Mouse (Mus musculus): ENCODE data around the gene Aloxe3. TPM values are rescaled to one million over a fixed set of nuclear protein-coding genes. Genes with fewer than 3 reads are reported as not detected.

Aloxe3 gene
- total and polyA plus RNA-seq, 3 experiments: 0.13 to 0.23 TPM; not detected in 1

DNA sequence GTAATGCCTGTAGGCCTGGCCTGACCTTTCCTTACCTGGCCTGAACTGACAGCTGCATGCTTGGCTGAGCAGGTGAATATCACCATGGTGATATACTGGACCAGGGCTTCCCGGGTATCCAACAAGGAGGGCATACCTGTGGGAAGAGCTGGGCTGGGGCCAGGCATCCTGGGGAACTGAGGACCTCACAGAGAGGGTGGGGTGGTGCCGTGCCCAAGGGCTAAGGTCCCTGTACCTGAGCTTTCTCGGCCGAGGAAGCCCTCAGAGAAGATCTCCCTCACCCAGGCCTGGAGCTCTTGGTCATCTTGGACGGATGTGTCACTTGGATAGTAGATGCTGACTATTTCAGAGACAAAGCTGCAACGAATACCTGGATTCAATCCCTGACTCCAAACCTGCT lies 60.2 kb downstream of the Aloxe3 start:
- no peak for TF ChIP-seq E2F4 (IDR thresholded peaks at IDR 0.05; ENCODE audit: insufficient replicate concordance, low read depth, low read length)
- no peak for TF ChIP-seq POLR2AphosphoS2 (IDR thresholded peaks at IDR 0.05; ENCODE audit: low read depth, low read length)
- no peak for TF ChIP-seq CTCF (conservative IDR thresholded peaks at IDR 0.05 in 1 of 2, IDR thresholded peaks at IDR 0.05 in 1 of 2; ENCODE audit: low read depth in 2 of 2, low read length in 2 of 2)
- TF ChIP-seq SIN3A (IDR thresholded peaks at IDR 0.05; ENCODE audit: low read length): no peak
- TF ChIP-seq BHLHE40 (IDR thresholded peaks at IDR 0.05; ENCODE audit: low read depth, low read length): no peak
- no peak for TF ChIP-seq JUN (IDR thresholded peaks at IDR 0.05; ENCODE audit: insufficient read depth, low read depth, low read length)
- TF ChIP-seq IRF4 (IDR thresholded peaks at IDR 0.05; ENCODE audit: low read depth, low read length): no peak
- TF ChIP-seq ZC3H11A (IDR thresholded peaks at IDR 0.05; ENCODE audit: low read depth, low read length): no peak
- no peak for TF ChIP-seq ZNF384 (IDR thresholded peaks at IDR 0.05; ENCODE audit: low read depth, low read length)
- TF ChIP-seq HCFC1 (IDR thresholded peaks at IDR 0.05; ENCODE audit: low read depth, low read length): no peak
- no peak for TF ChIP-seq MXI1 (IDR thresholded peaks at IDR 0.05; ENCODE audit: low read depth, low read length)
- no peak for TF ChIP-seq MEF2A (IDR thresholded peaks at IDR 0.05; ENCODE audit: borderline replicate concordance, low read depth, low read length)
- no peak for TF ChIP-seq NELFE (IDR thresholded peaks at IDR 0.05; ENCODE audit: low read depth, low read length)
- Histone ChIP-seq H3K4me1 (ENCODE audit: control insufficient read depth in 1 of 2, insufficient read depth in 2 of 2) (peaks cover 3 to 5% of the 10 kb centered on the region in 2 experiments; a peak in 3 of 4 replicates), H3K79me2 (replicated peaks; ENCODE audit: control insufficient read depth, extremely low read depth, insufficient read depth, poor library complexity, severe bottlenecking) (no peaks in the 10 kb centered on the region), H3K27ac (ENCODE audit: insufficient read depth, low read depth) (no peak overlapping the region), H3K36me3 (replicated peaks in 1 of 2; ENCODE audit: control insufficient read depth in 1 of 2, insufficient read depth in 1 of 2, low read length in 1 of 2) (no peaks in the 10 kb centered on the region), H3K27me3 (replicated peaks) (peaks cover 80% of the 10 kb centered on the region), H3K9me3 (replicated peaks; ENCODE audit: low read length) (peaks cover 5% of the 10 kb centered on the region), H3K4me2 (ENCODE audit: insufficient read depth, low read depth, poor library complexity, severe bottlenecking) (no peak overlapping the region), H3K4me3 (replicated peaks in 1 of 3; ENCODE audit: low read depth in 2 of 3, low read length in 2 of 3, poor library complexity in 1 of 3) (no peak overlapping the region), H3K9ac (ENCODE audit: insufficient read depth, low read depth) (no peak overlapping the region)
- dilution Hi-C loops (cut with MboI; ENCODE audit: extremely low pct_ligation_motif_present, extremely low pct_unique_long_range_greater_than_20kb, low sequenced_read_pairs): no loop called here
- DNase-seq (ENCODE audit: extremely low read depth): no peak
- in situ Hi-C loops (cut with MboI; ENCODE audit: low pct_ligation_motif_present, low pct_unique_long_range_greater_than_20kb, low sequenced_read_pairs): loop anchor here (5.0 kb wide), 1 partner anchor 46 kb away; no protein-coding TSS in a partner anchor

DNA sequence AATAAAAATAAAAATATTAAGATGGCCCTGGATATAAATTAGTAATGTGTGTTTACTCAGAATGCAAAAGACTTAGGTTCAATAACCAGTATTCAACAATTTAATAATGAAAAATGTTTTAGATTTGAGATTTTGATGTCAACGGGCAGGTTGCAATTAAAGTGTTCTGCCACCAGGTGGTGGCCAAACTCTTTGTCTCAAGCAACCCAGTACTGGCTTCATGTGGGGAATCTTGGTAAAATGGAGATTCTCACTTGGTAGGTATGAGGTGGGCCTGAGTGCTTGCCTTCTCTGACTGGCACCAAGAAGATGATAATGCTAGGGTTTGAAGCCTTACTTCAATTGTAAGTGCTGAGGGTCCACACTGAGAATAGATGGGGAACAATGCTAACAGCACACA lies 67.1 kb downstream of the Aloxe3 start:
- Histone ChIP-seq H3K9me3 (replicated peaks; ENCODE audit: low read length) (peaks cover 2% of the 10 kb centered on the region), H3K4me3 (replicated peaks in 1 of 3; ENCODE audit: low read depth in 2 of 3, low read length in 2 of 3, poor library complexity in 1 of 3) (no peak overlapping the region), H3K4me2 (ENCODE audit: insufficient read depth, low read depth, poor library complexity, severe bottlenecking) (no peak overlapping the region), H3K27ac (ENCODE audit: insufficient read depth, low read depth) (no peak overlapping the region), H3K79me2 (replicated peaks; ENCODE audit: control insufficient read depth, extremely low read depth, insufficient read depth, poor library complexity, severe bottlenecking) (no peaks in the 10 kb centered on the region), H3K27me3 (replicated peaks) (peaks cover 60% of the 10 kb centered on the region), H3K4me1 (ENCODE audit: control insufficient read depth in 1 of 2, insufficient read depth in 2 of 2) (peaks cover 6 to 15% of the 10 kb centered on the region in 2 experiments), H3K9ac (ENCODE audit: insufficient read depth, low read depth) (no peak overlapping the region), H3K36me3 (replicated peaks in 1 of 2; ENCODE audit: control insufficient read depth in 1 of 2, insufficient read depth in 1 of 2, low read length in 1 of 2) (no peaks in the 10 kb centered on the region)
- in situ Hi-C loops (cut with MboI; ENCODE audit: low pct_ligation_motif_present, low pct_unique_long_range_greater_than_20kb, low sequenced_read_pairs) (no loop called here), dilution Hi-C loops (cut with MboI; ENCODE audit: extremely low pct_ligation_motif_present, extremely low pct_unique_long_range_greater_than_20kb, low sequenced_read_pairs) (no loop called here)
- TF ChIP-seq ZMIZ1 (IDR thresholded peaks at IDR 0.05; ENCODE audit: low read depth, low read length) (no peak), SIN3A (IDR thresholded peaks at IDR 0.05; ENCODE audit: low read length) (no peak), HCFC1 (IDR thresholded peaks at IDR 0.05; ENCODE audit: low read depth, low read length) (no peak), SMC3 (IDR thresholded peaks at IDR 0.05; ENCODE audit: low read depth, low read length) (peak; percentile 94), JUN (IDR thresholded peaks at IDR 0.05; ENCODE audit: insufficient read depth, low read depth, low read length) (no peak), JUND (conservative IDR thresholded peaks at IDR 0.05; ENCODE audit: low read depth, low read length) (no peak), POLR2AphosphoS2 (IDR thresholded peaks at IDR 0.05; ENCODE audit: low read depth, low read length) (no peak), TCF12 (IDR thresholded peaks at IDR 0.05; ENCODE audit: low read depth, low read length) (no peak), RAD21 (IDR thresholded peaks at IDR 0.05; ENCODE audit: low read depth, low read length) (peak; percentile 98), ZC3H11A (IDR thresholded peaks at IDR 0.05; ENCODE audit: low read depth, low read length) (peak; percentile 50), E2F4 (IDR thresholded peaks at IDR 0.05; ENCODE audit: insufficient replicate concordance, low read depth, low read length) (no peak), CTCF (conservative IDR thresholded peaks at IDR 0.05 in 1 of 2, IDR thresholded peaks at IDR 0.05 in 1 of 2; ENCODE audit: low read depth in 2 of 2, low read length in 2 of 2) (peak; percentile 83 to 98), CHD2 (IDR thresholded peaks at IDR 0.05; ENCODE audit: low read length) (no peak), EP300 (IDR thresholded peaks at IDR 0.05; ENCODE audit: low read length) (no peak), PAX5 (IDR thresholded peaks at IDR 0.05; ENCODE audit: low read length) (no peak), BHLHE40 (IDR thresholded peaks at IDR 0.05; ENCODE audit: low read depth, low read length) (no peak), POLR2A (IDR thresholded peaks at IDR 0.05; ENCODE audit: low read depth, low read length) (no peak), USF1 (IDR thresholded peaks at IDR 0.05; ENCODE audit: low read depth, low read length) (no peak), GABPA (IDR thresholded peaks at IDR 0.05; ENCODE audit: insufficient replicate concordance, low read depth, low read length) (no peak), USF2 (conservative IDR thresholded peaks at IDR 0.05; ENCODE audit: low read depth, low read length) (no peak)
- peak; percentile 44 for DNase-seq (ENCODE audit: extremely low read depth)

All from CH12.LX (cell line).